Mouse (Mus musculus) midbrain, embryonic 14.5 days (tissue): ENCODE measurements around the gene Gp1bb. TPM values are rescaled to one million over a fixed set of nuclear protein-coding genes. Genes with fewer than 3 reads are reported as not detected.
A peak's percentile ranks its signal among the peaks of the same experiment; 100 is the strongest.

Experiments used
- ATAC-seq: fragments of 200-750 bp; cut with Nextera tagmentation; 2 replicates; pipeline ENCODE4 v1.8.0; 2017; ENCODE audit warnings: moderate number of reproducible peaks, moderate library complexity; ENCODE audit not compliant: low FRiP score, low TSS enrichment
- DNase-seq: peaks from one replicate; pipeline ENCODE4 v3.0.0-alpha.2; 2015
- H3K27ac ChIP-seq: fragments of 300-500 bp; sonication (generic); replicated peaks from 2 replicates; pipeline ENCODE4 v1.5.1; 2014; ENCODE audit warnings: mild to moderate bottlenecking, low read depth, low read length, moderate library complexity
- H3K27me3 ChIP-seq: fragments of 300-500 bp; sonication (generic); 2 replicates; pipeline ENCODE4 v1.6.1; 2014; ENCODE audit warnings: low read length, control low read depth, mixed read lengths; ENCODE audit not compliant: control insufficient read depth, insufficient read depth
- H3K36me3 ChIP-seq: fragments of 300-500 bp; sonication (generic); 2 replicates; pipeline ENCODE4 v1.6.1; 2014; ENCODE audit warnings: low read length, control low read depth; ENCODE audit not compliant: control insufficient read depth, insufficient read depth
- H3K4me1 ChIP-seq: fragments of 300-500 bp; sonication (generic); 2 replicates; pipeline ENCODE4 v1.6.1; 2014; ENCODE audit warnings: mild to moderate bottlenecking, antibody characterized with exemption, low read length, control low read depth; ENCODE audit not compliant: control insufficient read depth, insufficient read depth
- H3K4me2 ChIP-seq: fragments of 300-500 bp; sonication (generic); 2 replicates; pipeline ENCODE4 v1.6.1; 2014; ENCODE audit warnings: mild to moderate bottlenecking, low read length, moderate library complexity
- H3K4me3 ChIP-seq: fragments of 300-500 bp; sonication (generic); replicated peaks from 2 replicates; pipeline ENCODE4 v1.5.1; 2014; ENCODE audit warnings: low read depth, low read length
- H3K9ac ChIP-seq: fragments of 300-500 bp; sonication (generic); replicated peaks from 2 replicates; pipeline ENCODE4 v1.6.1; 2014; ENCODE audit warnings: mild to moderate bottlenecking, low read length, moderate library complexity
- H3K9me3 ChIP-seq: fragments of 300-500 bp; sonication (generic); 2 replicates; pipeline ENCODE4 v1.6.1; 2016; ENCODE audit warnings: low read length, control low read depth, mixed read lengths; ENCODE audit not compliant: control insufficient read depth
- WGBS: fragments of 180-500 bp; shearing (Covaris S2); extraction: QIAGEN DNeasy Blood & Tissue Kit; methylation state at CpG from one replicate; pipeline ENCODE4 v1.1.7; 2014; 5-methylcytosine and 5-hydroxymethylcytosine counted together
- polyA plus RNA-seq: library from polyadenylated mRNA; unstranded; fragments of >200 nt; fragmentation: Nextera tagmentation; extraction: Ambion mirVana; gene quantifications from 2 replicates; pipeline ENCODE4 v1.2.1, GENCODE M21; 2014

Gp1bb gene
- polyA plus RNA-seq, 1 experiment from 2014 or later = 14.7 TPM

DNA sequence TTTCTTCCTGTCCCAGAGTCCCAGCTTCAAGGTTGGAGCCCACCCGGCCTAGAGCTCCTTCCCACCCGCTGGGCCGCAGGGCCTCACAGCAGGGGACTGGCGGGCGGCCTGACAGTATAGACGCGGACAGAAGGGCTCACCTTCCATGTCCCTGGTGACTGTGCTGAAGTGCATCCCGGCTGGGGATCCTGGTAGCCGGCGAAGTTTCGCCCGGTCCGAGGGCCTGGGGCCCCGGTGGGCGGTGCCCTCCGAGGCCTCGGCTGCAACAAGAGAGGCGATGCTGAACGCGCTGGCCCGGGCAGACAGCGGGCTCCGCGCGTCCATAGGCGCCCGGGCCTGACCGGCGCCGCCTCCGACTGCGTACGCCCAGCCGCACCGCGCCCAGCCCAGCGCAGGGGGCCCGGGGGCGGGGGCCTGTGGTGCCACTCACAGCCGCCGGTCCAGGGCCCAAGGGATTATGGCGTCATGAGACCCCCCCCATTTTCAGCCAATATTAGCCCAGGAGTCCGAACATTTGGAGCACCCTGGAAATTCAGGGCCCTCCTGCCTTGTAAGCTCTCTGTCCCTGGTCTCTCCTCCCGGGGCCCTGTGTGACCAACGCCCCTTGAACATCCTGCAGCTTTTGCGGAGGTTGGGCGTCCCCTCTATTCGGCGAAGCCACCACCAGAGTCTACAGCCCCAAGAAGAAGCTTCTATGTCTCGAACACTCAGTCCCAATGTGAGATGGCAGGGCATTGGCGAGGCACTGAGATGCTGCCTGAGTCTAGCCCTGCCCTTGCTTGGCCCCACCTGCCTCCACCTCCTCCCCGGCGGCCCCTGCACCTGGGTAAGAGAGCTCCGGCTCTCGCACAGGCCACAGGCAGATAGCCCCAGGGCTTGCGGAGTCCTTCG, 34.1 kb downstream of the Gp1bb start:
- no peak overlapping the region for H3K27ac ChIP-seq
- H3K27me3 ChIP-seq = peaks cover 93% of the 10 kb centered on the region
- H3K4me2 ChIP-seq = peak overlapping the region; percentile 21
- WGBS = under 1% methylated on average over 57 of the region's 57 CpGs
- no peaks in the 10 kb centered on the region for H3K36me3 ChIP-seq
- H3K4me1 ChIP-seq = peaks cover 13% of the 10 kb centered on the region; the same call in 1 of the 2 replicates
- DNase-seq (no peak), ATAC-seq (peak; percentile 41; the same call in 1 of the 2 replicates)
- 0 out of 2 replicates have a peak overlapping the region, but pooled peaks have one; percentile 8 for H3K4me3 ChIP-seq
- H3K9me3 ChIP-seq = no peaks in the 10 kb centered on the region
- no peak overlapping the region for H3K9ac ChIP-seq

- H3K4me1 ChIP-seq = peaks cover 17% of the 10 kb centered on the region
- DNase-seq (no peak), ATAC-seq (no peak)
- peak overlapping the region; percentile 52 for H3K4me2 ChIP-seq
- no peaks in the 10 kb centered on the region for H3K36me3 ChIP-seq
- 1% methylated on average over 47 of the region's 62 CpGs for WGBS
- H3K9ac ChIP-seq = no peak overlapping the region
- H3K4me3 ChIP-seq = peak overlapping the region; percentile 28
- no peaks in the 10 kb centered on the region for H3K9me3 ChIP-seq
- H3K27ac ChIP-seq = no peak overlapping the region
- H3K27me3 ChIP-seq = peaks cover 95% of the 10 kb centered on the region
Measured at GRCm38 (mm10) chr16:18586906-18587546, 35.2 kb downstream of the Gp1bb start.

GRCm38 (mm10) chr16:18586076-18586905, 35.9 kb downstream of the Gp1bb start:
- WGBS = under 1% methylated on average over 83 of the region's 83 CpGs
- ATAC-seq = no peak
- H3K9ac ChIP-seq = no peak overlapping the region; the same call in 1 of the 2 replicates

GRCm38 (mm10) chr16:18585676-18586075, 36.5 kb downstream of the Gp1bb start:
- ATAC-seq (no peak), DNase-seq (no peak)
- Histone ChIP-seq H3K36me3 (no peaks in the 10 kb centered on the region), H3K4me3 (0 out of 2 replicates have a peak overlapping the region, but pooled peaks have one; percentile 1), H3K27me3 (peaks cover 95% of the 10 kb centered on the region), H3K4me2 (no peak overlapping the region), H3K9ac (no peak overlapping the region), H3K9me3 (no peaks in the 10 kb centered on the region), H3K4me1 (peaks cover 18% of the 10 kb centered on the region; the same call in 1 of the 2 replicates), H3K27ac (no peak overlapping the region)
- 3% methylated on average over 10 of the region's 10 CpGs for WGBS

More at GRCm38 (mm10) chr16:18586076-18586905, 35.9 kb downstream of the Gp1bb start:
- Histone ChIP-seq H3K9me3 (no peaks in the 10 kb centered on the region), H3K27me3 (peaks cover 95% of the 10 kb centered on the region), H3K4me3 (peak overlapping the region; percentile 28), H3K4me2 (peak overlapping the region; percentile 52), H3K36me3 (no peaks in the 10 kb centered on the region), H3K27ac (no peak overlapping the region), H3K4me1 (peaks cover 17% of the 10 kb centered on the region)
- DNase-seq = no peak

- H3K27ac ChIP-seq = no peak overlapping the region
- peaks cover 18% of the 10 kb centered on the region; the same call in 1 of the 2 replicates for H3K4me1 ChIP-seq
- WGBS = 9% methylated on average over 10 of the region's 10 CpGs
- no peaks in the 10 kb centered on the region for H3K9me3 ChIP-seq
- no peaks in the 10 kb centered on the region for H3K36me3 ChIP-seq
- DNase-seq = no peak
- no peak for ATAC-seq
- H3K9ac ChIP-seq = no peak overlapping the region
- no peak overlapping the region for H3K4me3 ChIP-seq
- H3K27me3 ChIP-seq = peaks cover 95% of the 10 kb centered on the region
- no peak overlapping the region for H3K4me2 ChIP-seq
Measured at GRCm38 (mm10) chr16:18584901-18585510, 37.2 kb downstream of the Gp1bb start.

- no peaks in the 10 kb centered on the region for H3K9me3 ChIP-seq
- H3K4me2 ChIP-seq = no peak overlapping the region
- H3K9ac ChIP-seq = no peak overlapping the region
- H3K4me1 ChIP-seq = peaks cover 18% of the 10 kb centered on the region; the same call in 1 of the 2 replicates
- H3K27me3 ChIP-seq = peaks cover 93% of the 10 kb centered on the region
- ATAC-seq (no peak), DNase-seq (no peak)
- H3K4me3 ChIP-seq = no peak overlapping the region
- no peaks in the 10 kb centered on the region for H3K36me3 ChIP-seq
- no peak overlapping the region for H3K27ac ChIP-seq
- WGBS = 6% methylated on average over 10 of the region's 10 CpGs
Measured at GRCm38 (mm10) chr16:18583673-18584357, 38.4 kb downstream of the Gp1bb start.

DNA sequence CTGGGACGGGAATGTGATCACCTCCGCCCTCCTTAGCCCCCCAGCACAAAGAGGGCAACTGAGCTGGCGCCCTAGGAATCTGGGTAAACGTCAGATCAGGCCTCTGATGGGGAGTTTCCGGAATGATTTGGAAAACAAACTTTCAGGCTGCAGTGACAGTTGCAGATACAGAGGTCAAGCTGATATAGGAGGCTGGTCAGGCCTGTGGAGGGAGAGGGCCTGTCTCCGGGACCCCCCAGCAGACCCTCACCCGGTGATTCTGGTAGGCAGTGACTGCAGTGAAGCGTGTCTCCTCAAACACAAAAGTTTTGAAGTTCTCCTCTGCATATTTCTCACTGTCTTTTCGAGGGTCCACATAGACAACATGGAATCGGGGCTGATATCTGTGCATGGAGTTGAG, 39.0 kb downstream of the Gp1bb start:
- H3K27ac ChIP-seq = no peak overlapping the region
- H3K4me2 ChIP-seq = no peak overlapping the region
- H3K27me3 ChIP-seq = peaks cover 86% of the 10 kb centered on the region
- no peaks in the 10 kb centered on the region for H3K36me3 ChIP-seq
- 3% methylated on average over 10 of the region's 10 CpGs for WGBS
- H3K4me1 ChIP-seq = peaks cover 18% of the 10 kb centered on the region; the same call in 1 of the 2 replicates
- no peak for ATAC-seq
- no peak overlapping the region for H3K9ac ChIP-seq
- H3K9me3 ChIP-seq = no peaks in the 10 kb centered on the region
- no peak overlapping the region for H3K4me3 ChIP-seq
- DNase-seq = no peak
